Mouse (Mus musculus): ENCODE measurements around the gene Itgbl1.

The Itgbl1 gene

DNA sequence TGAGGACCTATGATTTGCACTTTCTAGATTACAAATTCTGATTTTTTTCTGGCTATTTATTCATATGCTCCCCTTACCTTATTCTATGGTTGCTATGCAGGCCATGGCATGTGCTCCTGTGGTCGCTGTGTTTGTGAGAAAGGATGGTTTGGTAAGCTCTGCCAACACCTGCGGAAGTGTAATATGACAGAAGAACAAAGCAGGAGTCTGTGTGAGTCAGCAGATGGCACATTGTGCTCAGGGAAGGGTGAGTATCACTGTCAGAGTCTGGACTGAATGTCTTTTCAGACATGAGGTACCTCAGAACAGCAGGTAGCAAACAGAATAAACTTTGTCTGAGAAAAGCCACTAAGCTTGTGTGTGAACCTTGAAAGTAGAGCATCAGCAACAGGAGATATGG lies 306.8 kb downstream of the Itgbl1 start:
- no peak for DNase-seq (ENCODE audit: extremely low spot score, low spot score)

- DNase-seq (ENCODE audit: extremely low spot score, low spot score): no peak
These were observed 308.2 kb downstream of the Itgbl1 start for GRCm38 (mm10) chr14:123967996-123968395.

DNA sequence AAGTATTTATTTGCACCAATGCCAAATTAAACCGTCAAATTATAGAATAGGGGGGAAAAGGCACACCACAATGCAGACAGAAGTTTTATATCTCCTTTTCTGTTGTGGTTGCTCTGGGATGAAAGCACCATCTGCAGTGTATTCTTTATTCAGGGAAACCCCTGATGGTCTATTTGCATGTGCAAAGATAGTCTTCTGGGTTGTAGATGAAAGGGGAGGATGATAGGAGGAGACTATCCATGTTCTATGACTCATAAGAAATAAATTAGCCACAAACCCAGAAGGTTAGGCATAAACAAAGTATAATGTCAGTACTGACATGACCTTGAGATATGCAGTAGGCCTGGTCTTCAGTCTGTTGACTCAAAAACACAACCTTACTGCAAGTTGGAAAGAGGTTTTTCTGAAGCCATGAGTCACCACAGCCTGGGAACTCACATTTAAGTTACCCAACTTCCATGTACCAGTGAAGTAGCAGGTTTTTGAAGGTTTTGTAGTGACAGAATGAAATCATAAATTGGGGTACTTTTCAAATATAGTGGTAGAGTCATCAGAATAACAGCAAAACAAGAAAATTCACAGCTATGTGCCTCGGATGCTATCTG lies 330.9 kb downstream of the Itgbl1 start:
- DNase-seq (ENCODE audit: extremely low spot score, low spot score): no peak

All from neural tube, embryonic 10.5 days (tissue).